Mouse (Mus musculus): ENCODE measurements around the gene Tspan32.

- TF ChIP-seq POLR2A (IDR thresholded peaks at IDR 0.05; ENCODE audit: borderline replicate concordance, control insufficient read depth, low read depth, low read length) (no peak), CTCF (IDR thresholded peaks at IDR 0.05; ENCODE audit: control insufficient read depth, insufficient read depth, low read length) (no peak)
Observed at GRCm38 (mm10) chr7:143020040-143020439, 15.2 kb downstream of the Tspan32 start.

Data from bone marrow, adult 2 months (tissue).